Mouse (Mus musculus): ENCODE measurements at regions not wholly inside any gene's neighbourhood (a gene's known extent, or its start where the extent isn't known, plus 50 kb on each side); places are given as distances from the start of the nearest gene placed in this dataset.

- DNase-seq (ENCODE audit: low spot score), result no peak
Observed at GRCm38 (mm10) chr10:43748300-43748699, 153.2 kb downstream of the Qrsl1 start.

GRCm38 (mm10) chr10:43749496-43750110 lies 151.9 kb downstream of the Qrsl1 start:
- DNase-seq (ENCODE audit: low spot score), result no peak

DNA sequence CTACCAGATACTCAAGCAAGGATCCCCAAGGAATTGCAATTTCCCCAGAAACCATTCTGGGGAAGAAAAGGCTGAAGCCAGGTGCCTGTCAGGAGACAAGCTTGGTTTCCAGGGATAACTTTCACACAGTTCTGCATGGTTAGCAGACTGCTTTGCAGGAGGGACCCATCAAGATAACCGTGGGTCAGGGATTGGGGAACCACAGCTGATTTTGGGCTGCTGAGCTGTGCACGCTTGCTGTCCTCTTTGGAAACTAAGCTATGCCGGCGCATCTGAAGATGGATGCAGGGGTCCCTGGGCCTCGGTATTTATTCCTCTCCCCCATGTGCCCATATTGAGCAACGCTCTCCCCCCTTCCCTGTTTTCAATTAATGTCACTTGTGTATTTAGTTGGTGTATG lies 151.1 kb downstream of the Qrsl1 start:
- DNase-seq (ENCODE audit: low spot score), result no peak

DNA sequence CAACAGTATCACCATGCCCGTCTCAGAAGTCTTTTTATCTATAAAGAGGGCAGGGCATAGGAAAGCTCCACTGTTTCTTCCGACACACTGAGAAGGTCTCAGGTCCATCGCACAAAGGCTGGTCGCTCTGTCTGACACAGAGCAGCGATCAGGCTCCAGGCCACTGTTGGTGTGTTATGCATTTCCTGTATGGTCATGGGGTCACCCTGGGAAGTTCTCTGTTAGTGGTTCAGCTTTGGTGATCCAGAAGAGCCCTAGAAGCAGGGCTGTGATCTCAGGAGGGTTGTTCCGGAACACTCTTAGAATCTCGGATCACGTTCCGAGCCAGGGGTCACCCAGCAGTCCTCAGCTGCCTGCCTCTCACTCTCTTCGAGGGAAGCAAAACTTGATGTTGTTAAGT lies 150.7 kb downstream of the Qrsl1 start:
- no peak for DNase-seq (ENCODE audit: low spot score)

DNA sequence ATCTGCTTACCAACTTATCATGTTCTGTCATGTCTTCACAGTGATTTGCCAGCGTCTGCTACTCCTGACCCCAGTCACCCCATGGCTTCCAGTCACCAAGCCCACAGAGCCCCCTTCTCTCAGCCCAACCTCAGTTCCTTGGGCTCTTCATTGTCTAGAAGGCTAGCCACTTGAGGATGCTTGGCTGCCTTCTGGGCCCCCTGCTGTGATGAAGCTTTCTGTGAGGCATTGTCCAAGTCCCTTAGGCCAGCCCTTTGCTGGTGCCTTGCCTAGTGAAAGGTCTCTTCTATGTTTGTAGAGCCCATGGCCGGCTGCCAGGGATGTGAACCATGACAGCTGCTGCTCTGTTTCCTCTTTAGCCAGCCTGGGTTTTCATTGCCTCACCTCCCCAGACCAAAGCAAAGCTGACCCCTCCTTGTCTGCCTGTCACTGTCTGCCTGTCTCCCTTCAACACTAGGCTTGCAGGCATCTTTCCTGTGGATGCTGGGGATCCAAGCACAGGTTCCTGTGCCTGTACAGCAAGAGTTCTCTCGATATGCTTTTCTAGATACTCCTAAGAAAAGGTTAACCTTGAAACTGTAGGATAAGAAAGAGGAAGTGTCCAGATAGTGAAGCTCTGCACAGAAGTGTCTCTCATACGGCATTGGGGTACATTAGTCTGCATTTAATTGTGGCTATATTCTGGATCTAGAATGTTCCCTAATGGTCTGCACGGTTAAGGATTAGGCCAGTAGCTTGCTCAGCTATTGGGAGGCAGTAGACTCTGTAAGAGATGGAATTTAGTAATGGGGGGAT lies 149.5 kb downstream of the Qrsl1 start:
- DNase-seq (ENCODE audit: low spot score), result peak; percentile 34

- no peak for DNase-seq (ENCODE audit: low spot score)
Observed at GRCm38 (mm10) chr10:43756881-43757565, 144.5 kb downstream of the Qrsl1 start.

GRCm38 (mm10) chr10:43758124-43759025 lies 143.2 kb downstream of the Qrsl1 start:
- no peak for DNase-seq (ENCODE audit: low spot score)

DNA sequence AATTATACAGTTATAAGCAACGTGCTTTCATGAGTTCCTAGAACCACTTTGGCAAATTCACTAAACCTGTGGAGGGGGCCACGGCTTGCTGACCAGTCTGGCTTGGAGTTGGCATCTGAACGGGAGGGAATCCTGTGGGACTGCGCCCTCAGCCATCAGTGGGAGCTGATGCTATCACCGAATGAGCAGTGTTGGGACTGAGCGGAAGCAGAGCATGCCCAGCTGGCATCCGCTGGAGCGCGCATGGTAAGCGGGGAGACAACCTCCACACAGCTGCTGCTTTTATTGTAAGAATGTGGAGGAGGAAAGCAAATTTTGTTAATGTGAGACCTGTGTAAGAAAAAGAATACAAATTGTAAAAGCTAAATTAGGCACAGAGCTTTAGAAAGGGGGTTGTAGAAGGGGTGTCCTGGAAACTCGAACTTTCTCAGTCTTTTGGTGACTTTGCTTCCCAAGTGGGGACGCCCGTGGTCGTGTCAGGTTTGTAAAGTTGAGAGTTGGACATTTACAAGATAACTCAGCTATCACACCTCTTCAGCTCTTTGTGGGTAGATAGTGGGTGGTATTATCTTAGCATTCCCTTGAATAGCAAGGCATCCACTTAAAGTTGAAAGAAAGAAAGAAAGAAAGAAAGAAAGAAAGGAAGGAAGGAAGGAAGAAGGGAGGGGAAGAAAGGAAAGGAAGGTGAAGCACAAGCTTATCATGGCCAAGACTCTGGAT lies 142.2 kb downstream of the Qrsl1 start:
- DNase-seq (ENCODE audit: low spot score), result no peak

- DNase-seq (ENCODE audit: low spot score), result no peak
Observed at GRCm38 (mm10) chr10:43759906-43760281, 141.7 kb downstream of the Qrsl1 start.

GRCm38 (mm10) chr10:43761979-43762570 lies 139.5 kb downstream of the Qrsl1 start:
- no peak for DNase-seq (ENCODE audit: low spot score)

GRCm38 (mm10) chr10:43764581-43764980 lies 137.0 kb downstream of the Qrsl1 start:
- no peak for DNase-seq (ENCODE audit: low spot score)

- DNase-seq (ENCODE audit: low spot score), result no peak
Observed at GRCm38 (mm10) chr10:43765275-43765674, 136.3 kb downstream of the Qrsl1 start.

DNA sequence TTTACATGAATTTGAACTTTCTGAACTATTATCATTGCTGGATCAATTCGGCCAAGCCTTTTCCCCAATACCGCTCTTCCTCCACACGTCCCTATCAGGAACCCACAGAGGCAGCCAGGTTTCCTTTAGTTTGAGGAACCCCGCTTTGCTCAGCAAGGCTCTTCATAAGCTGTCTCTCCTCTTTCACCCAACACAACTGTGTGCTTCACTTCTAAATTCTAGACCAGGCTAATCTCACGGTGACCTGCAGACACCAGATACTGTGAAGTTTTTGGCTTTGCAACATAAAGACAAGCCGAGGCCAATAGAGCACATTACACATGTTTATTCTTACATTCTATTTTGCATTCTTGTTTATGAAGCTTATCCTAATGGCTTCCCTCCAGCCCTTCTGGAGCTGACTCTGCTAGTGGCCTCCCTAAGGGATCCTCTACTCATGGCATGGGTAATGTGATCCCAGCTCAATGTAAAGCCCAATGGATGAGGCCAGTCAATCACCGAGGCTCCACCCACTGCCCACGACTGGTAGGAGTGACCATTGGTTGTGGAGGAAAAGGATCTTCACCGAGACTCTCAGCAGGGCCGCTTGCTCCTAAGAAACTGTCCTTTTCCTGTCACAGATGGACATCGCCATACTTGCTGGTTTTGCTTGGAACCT lies 135.6 kb downstream of the Qrsl1 start:
- no peak for DNase-seq (ENCODE audit: low spot score)

GRCm38 (mm10) chr10:43767961-43768726 lies 133.4 kb downstream of the Qrsl1 start:
- no peak for DNase-seq (ENCODE audit: low spot score)

- no peak for DNase-seq (ENCODE audit: low spot score)
Observed at GRCm38 (mm10) chr10:43769026-43769425, 132.5 kb downstream of the Qrsl1 start.

GRCm38 (mm10) chr10:43775807-43776206 lies 125.7 kb downstream of the Qrsl1 start:
- DNase-seq (ENCODE audit: low spot score), result no peak

- peak; percentile 7 for DNase-seq (ENCODE audit: low spot score)
Observed at GRCm38 (mm10) chr10:43777612-43778600, 123.6 kb downstream of the Qrsl1 start.

DNA sequence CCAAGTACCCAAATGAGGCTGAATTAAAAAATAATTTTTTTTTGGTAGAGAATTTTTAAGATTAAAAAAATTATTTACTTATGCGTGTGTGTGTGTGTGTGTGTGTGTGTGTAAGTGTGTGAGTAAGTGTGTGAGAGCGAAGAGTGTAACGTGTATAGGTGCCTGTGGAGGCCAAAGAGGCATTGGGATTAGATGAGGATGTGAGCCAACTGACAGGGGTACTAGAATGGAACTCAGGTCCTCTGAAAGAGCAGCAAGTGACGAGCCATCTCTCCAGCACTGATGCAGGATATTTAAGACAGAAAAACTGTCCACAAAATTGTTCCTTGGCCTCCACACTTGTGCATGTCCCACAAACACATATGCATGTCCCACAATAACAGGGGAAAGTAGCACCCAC lies 121.0 kb downstream of the Qrsl1 start:
- DNase-seq (ENCODE audit: low spot score), result no peak

All from left cerebral cortex, adult 11 months (tissue).